Mouse (Mus musculus): Measurements from ENCODE around the gene Atg101.

Atg101 gene

DNA sequence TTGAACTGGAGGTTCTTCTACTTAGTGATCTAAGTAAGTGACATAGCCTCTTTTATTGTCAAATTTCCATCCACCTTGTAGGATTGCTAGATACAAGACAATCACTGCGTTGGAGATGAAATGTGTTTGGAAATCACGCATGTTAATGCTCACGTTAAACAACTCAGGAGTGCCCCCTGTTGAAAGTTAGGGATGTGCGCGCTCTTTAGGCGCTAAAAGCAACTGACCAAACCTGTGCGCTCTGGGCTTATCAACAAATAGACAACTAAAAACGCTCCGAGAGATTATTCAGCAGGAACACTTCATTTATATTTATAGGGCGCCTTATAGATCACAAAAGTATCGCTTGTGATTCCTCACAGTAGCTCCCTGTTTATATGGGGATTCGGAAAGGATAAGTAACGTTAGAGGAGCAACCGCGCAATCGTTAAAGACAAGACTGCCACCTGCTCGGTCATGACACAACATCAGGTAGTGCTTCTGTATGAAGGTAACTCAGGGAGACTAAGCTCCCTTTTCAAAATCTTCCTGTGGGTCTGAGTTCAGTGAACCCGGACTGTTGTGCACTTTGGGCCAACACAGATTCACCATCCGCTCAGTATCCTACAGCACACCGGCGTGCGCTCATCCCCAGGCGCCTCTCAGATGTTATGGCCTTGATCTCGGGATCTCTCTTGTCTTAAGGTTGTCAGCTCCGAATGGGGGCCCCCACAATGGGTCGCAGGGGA lies 725 bp upstream of the Atg101 start:
- peak; percentile 85 for DNase-seq (ENCODE audit: low read depth, low spot score)

DNA sequence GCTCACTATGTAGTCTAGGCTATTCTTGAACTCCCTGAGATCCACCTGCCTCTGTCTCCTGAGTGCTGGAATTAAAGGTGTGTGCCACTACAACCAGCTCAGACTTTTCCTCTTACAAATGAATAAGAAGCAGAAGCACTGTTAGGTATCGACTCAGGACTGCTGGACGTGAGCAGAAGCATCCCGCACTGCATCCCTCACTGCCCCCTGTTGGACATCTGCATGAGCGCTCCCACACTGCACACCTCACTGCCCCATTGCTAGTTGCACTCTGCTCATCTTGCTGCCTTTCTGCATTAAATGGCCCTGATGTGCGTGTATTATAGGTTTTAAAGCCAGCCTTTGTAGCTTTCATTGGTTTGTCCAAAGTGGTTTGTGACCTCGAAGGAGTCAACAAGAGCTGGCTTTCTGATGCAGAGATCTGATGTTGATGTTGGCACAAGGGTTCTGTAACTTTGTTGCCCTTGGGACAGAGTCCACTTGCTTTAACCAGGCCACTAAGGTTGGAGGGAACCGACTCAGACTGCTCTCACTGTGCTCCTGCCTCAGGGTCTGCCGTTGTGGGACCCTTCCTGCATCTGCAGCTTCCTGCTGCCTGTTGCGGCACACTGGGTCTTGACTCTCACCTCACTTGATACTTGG lies 2.2 kb downstream of the Atg101 start:
- DNase-seq (ENCODE audit: low read depth, low spot score): no peak

DNA sequence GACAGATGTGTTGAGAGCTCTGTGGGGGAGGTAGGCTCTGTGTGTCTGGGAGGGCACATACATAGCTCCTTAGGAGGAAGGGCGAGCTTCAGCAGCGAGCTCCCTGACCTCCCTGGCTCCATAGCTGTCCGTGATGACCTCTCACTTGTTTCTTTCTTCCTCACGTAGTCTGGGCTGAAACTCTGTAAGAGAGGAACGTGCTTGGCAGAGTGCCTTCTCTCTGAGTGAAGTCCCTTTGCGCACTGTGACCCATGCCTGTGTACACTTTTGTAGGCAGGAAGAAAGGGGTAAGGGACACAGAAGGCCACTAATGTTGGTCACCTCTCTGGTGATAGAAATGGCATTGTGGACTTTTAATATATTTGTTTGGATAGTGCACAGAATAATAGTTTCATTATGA lies 3.3 kb downstream of the Atg101 start:
- no peak for DNase-seq (ENCODE audit: low read depth, low spot score)

DNA sequence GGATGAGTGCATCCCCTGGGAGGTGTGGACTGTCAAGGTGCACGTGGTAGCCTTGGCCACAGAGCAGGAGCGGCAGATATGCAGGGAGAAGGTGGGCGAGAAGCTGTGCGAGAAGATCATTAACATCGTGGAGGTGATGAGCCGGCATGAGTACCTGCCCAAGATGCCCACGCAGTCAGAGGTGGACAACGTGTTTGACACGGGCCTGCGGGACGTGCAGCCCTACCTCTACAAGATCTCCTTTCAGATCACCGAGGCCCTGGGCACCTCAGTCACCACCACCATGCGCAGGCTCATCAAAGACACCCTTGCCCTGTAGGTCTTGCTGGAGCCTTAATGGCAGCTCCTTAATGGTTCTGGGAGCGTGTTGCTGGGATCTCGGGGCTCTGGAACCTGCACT lies 6.3 kb downstream of the Atg101 start:
- no peak for DNase-seq (ENCODE audit: low read depth, low spot score)

DNA sequence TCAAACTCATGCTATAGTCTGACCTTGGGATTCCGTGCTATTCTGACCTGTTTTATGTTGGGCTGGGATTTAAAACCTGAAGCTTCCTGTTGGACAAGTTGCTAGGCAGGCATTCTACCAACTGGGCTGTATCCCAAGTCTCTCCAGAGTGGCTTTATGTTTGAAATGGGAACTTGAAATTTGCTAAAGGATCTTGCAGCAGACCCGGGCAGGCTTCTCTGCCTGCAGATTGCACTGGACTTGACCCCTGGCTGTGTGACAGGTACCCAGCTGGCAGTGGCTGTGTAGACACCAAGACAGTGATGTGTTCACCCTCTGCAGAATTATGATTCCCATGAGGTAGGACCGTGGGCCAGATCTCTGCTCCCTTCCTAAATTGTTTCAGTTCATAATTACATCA lies 7.9 kb downstream of the Atg101 start:
- DNase-seq (ENCODE audit: low read depth, low spot score): no peak

DNA sequence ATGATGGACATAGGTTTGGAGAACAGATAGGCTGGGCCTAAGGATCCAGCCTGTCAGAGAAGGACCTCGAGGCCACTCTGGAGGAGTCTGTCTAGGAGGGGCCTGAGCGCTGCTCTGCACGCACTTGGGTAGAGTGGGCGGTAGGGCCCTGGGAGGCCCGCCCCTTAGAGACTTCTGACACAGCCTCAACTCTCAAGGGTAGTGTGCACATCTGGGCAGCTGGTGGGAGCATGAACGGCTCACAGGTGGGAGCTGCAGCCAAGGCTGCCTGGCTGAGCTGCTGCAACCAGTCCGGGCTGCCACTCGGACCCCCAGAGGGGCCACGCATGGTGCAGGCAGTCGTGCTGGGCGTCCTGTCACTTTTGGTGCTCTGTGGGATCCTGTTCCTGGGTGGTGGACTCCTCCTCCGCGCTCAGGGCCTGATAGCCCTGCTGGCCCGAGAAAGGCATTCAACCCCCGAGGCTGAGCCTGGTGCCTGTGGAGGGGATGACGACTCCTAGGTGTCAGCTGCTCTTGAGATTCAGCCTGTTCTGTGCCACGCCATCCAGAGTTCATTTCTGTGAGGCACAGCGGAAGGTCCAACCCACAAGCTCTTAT lies 9.1 kb downstream of the Atg101 start, which contains the start of gene 6030408B16Rik:
Gene 6030408B16Rik, plus strand, starts transcription at position 188 of the 597 bp plus-strand sequence.
- no peak for DNase-seq (ENCODE audit: low read depth, low spot score)

DNA sequence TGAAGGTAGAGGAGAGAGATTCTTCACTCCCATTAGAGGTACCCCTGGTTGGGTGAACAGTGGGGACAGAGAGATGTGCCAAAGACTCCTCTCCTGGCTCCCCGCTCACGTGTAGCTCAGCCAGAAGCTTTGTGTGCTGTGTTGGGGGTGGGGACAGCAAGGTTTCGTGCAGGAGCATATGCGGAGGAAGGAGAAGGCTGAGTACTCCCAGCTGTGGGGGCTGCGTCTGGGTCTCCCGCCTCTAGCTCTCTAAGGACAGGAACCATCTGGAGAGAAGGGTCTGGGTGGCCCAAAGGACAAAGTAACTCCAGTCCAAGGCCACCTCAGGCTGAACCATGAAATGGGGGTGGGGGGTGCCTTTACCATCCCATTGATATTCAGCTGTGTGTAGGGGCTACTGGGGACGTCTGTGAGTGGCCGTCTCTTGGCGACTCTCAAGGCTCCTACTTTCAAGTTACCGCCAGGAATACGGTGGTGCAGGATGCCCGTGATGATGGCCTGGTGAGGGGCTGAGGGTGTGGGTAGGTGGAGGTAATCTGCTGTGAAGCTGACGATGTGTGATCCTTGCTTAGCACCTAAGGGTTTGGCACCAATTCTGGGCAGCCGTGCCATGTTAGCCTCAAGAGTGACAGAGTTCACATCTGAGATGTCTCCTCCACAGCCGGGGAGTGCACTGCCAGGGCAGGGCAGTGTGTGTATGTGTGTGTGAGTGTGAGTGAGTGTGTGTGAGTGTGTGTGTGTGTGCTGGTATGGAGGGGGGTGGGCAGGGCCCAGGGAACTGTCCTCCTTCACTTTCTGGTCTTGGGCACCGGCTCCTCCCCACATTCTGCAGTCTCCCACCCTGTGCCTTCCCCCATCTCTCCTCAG lies 10.2 kb downstream of the Atg101 start:
- DNase-seq (ENCODE audit: low read depth, low spot score): no peak

DNA sequence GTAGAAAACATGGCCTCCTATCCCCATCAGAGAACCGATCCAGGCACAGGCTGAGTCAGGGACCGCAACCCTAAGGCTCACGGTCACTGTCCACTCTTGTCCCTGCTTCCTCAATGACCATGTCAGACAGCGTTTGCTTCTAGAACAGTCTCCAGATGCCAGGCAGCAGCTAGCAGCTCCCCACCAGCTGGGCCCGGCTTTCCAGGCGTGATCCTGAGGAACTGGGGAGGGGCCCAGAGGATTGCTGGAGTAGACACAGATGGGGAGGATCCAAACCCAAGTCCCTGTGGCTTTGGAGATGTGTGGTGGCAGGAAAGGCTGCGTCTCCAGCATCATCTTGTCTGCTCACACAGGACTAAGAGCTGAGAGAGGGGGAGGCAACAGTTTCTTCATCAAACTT lies 11.0 kb downstream of the Atg101 start:
- no peak for DNase-seq (ENCODE audit: low read depth, low spot score)

DNA sequence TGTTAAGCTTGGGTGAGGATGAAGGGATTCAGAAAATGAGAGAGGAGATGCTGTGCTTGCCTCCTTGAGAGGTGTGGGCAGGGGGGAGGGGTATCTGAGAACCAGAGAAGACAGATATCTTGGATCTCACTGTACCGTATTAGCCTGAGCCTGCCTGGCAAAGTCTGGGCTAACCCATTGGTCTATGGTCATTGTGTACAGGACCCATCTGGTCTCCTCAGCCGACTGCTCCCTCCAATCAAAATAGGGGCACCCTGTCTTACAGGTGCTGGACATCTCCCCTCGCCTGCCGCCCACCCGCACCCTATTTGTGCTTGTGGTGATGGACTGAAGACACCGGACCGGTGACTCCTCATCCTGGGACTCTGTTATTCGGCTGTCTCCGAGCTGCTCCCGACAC lies 11.5 kb downstream of the Atg101 start:
- DNase-seq (ENCODE audit: low read depth, low spot score): no peak

DNA sequence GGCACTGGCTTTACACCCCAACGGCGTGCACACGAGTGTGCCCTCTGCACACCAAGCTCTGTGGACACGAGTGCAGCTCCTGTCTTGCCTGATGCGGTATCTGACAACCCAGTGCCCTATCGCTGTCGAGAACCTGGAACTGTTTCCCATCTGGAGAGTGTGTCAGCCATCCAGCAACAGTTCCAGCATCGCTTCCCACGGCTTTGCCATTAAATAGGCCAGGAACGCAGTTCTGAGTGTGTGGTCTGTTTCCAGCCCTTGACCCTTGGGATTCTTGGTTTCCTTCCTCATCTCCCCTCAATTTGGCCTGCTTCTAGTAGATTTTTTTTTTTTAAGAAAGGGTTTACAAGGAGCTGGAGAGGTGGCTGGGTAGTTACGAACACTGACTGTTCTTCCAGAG lies 12.0 kb downstream of the Atg101 start:
- DNase-seq (ENCODE audit: low read depth, low spot score): no peak

DNA sequence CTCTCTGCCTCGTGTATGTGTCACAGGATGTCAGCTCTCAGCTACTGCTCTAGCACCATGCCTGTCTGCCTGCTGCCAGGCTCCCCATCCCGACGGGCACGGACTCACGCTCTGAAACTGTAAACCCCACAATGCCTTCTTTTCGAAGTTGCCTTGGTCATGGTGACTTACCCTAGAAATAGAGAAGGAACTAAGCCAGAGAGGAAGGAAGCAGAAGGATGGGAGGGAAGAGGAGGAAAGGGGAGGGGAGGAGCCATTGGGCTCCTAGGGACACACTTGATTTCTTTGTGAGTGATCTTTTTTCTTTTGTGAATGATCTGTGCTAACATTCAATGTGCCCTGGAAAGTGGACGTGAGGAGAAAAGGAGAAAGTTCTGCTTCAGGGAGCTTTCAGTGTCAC lies 13.9 kb downstream of the Atg101 start:
- no peak for DNase-seq (ENCODE audit: low read depth, low spot score)

DNA sequence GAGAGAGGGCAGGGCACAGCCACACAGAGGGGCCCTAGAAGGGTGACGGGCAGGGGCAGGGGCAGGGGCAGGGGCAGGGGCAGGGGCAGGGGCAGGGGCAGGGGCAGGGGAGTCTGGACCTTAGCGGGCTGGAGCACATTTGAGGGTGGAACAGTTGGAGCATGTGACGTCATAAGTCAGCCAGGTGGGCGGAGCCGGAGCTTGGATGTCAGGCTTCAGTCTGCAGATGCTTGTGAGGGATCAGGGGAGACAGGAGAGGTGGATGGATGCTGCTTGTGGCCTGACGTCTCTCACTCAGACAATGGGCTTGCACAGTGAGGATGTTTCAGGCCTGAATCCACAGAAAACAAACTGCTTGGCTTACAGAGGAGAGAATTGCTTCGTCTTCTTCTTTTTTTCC lies 14.5 kb downstream of the Atg101 start:
- DNase-seq (ENCODE audit: low read depth, low spot score): no peak

DNA sequence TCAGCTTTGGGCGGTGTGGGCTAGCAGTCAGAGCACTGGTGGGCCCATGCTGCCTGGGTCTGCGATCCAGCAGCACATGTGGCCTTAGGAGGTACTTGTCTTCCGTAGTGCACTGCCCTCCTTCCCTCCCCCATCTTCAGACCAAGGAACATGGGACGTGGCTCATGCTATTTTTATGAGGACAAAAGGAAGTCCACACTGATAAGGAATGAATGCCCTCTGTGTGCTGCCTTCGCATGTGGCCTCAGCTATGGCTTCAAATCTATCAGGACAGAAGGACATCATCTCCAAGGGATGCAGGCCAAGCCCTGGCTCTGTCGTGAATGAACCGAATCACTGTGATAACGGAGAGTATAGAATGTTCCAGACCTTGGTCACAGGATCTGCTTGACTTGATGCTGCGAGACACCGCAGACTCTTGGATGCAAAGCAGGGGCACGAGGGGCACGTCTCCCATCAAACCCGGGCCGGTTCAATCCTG lies 15.4 kb downstream of the Atg101 start:
- DNase-seq (ENCODE audit: low read depth, low spot score): no peak

DNA sequence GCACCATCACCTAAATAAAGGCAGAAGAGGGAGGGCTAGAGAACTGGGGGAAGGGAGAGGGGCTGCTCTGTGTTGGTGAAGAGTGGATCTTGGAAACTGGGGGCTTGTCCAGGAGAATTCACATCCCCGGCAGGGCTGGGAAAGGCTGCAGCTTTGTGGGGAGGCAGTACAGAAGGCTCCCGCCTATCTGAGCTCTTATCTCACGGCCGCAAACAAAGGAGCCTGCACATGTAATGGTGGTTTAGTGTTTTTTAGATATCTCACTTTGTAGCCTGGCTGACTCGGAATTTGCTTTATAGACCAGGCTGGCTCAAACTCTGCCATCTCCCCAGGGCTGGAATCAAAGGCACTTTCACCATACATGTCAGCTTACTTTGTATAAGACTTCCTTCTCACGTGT lies 16.1 kb downstream of the Atg101 start:
- DNase-seq (ENCODE audit: low read depth, low spot score): no peak

DNA sequence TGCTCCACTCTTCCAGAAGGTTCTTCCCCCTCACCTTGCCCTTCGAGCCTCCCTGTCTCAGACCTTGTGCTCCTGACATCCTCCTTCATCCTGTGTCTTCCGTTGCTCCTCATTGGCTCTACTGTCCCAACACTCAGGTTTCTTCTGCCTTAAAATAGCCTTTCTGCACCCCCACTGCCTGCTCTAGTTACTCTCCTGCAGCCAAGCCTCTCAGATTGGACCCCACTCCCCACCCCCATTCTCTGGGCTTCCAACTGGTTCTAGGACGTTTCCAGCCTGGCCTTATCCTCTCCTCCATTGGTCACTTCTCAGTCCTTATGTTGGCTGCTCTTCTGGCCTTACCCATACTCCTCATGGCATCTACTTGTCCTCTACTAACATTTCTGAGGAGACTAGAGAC lies 18.1 kb downstream of the Atg101 start:
- DNase-seq (ENCODE audit: low read depth, low spot score): no peak

DNA sequence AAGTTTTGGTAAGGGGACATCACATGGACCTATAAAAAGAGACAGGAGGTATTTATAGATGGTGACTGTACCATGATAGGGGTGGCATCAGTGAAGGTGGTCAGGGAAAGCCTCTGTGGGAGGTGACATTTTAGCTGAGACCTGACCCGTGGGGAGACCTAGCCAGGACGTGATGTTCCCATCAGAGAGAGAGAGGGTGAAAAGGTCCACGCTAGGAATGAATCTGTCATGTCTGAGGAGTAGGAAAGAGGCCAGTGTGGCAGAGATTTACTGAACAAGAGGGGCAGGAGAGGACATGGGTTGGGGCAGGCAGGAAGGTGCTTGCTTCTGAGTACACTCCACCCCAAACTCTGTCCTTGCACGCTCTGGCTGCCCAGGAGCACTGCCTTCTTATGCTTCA lies 19.8 kb downstream of the Atg101 start:
- no peak for DNase-seq (ENCODE audit: low read depth, low spot score)

DNA sequence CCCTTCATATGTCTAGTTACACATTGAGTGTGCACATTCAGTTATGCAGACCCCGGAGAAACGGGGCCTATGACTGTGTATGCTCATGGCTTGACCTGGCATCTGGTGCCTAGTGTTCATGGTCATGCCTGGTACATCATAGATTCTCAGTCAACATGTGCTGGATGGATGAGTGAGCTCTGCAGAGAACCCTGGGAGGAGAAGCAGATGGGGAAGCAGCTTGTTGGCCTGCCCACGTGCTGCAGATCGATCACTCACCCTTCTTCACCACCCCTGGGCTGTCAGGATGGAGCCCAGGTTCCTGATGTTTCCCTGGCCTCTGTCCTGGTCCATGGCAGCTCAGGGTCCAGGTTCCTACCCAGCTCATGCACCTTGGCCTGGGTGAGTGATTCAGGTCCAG lies 22.4 kb downstream of the Atg101 start:
- DNase-seq (ENCODE audit: low read depth, low spot score): no peak

DNA sequence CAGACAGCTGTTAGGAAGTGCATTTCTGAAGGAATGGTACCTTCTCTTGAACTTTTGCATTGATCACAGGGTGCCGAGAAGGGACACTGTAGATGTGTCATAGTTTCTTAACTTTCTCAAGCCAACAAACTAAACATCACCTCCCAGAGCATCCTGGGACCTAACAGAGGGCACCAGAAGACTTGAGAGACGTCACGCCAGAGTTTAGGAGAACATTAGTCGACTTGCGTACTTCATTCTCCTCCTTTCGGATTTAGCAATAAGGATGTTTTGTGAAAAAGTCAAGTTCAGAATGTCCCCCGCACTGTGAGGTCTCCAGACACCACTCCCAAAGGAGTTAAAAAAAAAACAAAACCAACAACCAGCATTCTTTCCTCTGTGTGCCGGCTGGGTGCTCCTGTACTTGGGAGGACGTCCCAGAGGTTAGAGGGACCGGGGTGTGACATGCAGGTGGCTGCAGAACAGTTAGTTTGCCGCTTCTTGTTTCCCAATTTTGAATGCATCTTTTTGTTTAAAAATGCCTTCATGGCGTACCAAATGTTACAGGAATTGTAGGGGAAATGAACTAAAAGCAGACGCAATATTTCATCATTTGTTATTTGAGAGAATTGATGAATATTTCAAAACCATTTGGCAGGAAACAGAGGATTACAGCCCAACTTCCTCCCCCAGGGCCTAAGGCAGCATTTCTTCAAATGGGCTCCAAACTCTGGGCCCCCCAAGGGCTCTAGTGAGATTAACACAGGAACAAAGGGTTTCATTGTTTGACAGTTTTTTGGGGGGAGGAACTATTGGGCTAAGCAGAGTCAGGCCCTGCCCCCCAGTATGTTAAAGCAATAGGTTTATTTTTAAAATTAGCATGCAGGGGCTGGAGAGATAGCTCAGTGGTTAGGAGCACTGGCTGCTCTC lies 24.6 kb downstream of the Atg101 start:
- no peak for DNase-seq (ENCODE audit: low read depth, low spot score)

DNA sequence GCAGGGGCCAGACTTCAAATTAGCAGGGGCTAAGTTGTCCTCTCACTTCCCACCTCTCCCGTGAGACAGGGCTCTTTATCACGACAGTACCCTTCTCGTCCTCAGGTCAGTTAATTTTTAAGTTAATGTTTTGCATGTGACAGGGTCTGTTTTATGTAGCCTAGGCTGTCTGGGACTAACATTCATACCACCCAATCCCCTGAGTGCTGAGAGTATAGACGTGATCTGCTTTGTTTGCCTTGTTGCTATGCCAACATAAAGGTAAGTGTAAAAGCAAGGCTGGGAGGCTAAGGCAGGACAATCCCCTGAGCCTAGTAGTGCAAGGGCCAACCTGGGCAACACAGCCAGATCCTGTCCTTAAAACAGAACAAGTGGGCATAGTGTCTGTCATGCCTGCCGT lies 25.4 kb downstream of the Atg101 start:
- DNase-seq (ENCODE audit: low read depth, low spot score): no peak

DNA sequence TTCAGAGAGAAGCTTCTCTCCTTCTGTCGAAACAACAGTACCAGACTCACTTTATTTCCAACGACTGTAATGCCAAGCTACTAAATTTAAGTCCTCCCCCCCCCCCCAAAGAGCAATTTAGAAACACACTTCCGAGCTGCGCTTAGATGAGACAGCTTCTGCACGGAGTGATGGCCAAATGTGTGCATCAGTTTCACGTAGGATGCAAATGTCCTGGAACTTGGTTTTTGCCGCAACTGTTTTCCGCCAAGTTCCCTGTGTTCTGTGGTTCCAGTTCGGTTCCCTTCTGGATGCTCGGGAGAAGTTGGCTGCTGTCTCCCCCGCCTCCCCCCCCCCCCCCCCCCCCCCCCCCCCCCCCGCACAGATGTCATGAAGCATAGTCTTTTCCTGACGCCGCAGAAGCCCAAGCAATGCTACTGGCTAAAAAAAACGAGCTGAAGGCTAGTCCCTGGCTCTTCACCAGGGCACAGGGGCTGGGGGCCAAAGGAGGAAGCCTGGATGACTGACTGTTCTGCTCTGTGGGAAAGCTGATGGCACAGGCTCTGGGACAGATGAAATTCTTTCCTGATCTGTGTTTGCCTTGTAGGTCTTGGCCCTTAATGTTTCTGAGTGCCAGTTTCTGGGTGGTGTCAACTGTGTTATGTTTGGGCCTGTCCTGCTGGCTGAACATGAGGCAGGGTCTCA lies 27.2 kb downstream of the Atg101 start:
- DNase-seq (ENCODE audit: low read depth, low spot score): no peak
